Mouse (Mus musculus) thymus, postnatal 36 days (tissue): ENCODE results near the gene Siah3.
A peak's percentile ranks its signal among the peaks of the same experiment; 100 is the strongest.

Source experiments
- DNase-seq, 2 experiments: peaks; one replicate each; pipeline ENCODE4 v3.0.0; 2022; ENCODE audit warnings: mixed read lengths in 2 of 2

The Siah3 gene

GRCm38 (mm10) chr14:75525376-75526145 is 69.8 kb downstream of the Siah3 start:
- peak in 1 of 2 experiments; percentile 12 for DNase-seq

- peak in 1 of 2 experiments; percentile 7 for DNase-seq
Observed at GRCm38 (mm10) chr14:75527464-75528190, 71.8 kb downstream of the Siah3 start.

- DNase-seq: no peak
Observed at GRCm38 (mm10) chr14:75530815-75531353, 75.1 kb downstream of the Siah3 start.

GRCm38 (mm10) chr14:75539205-75539604 is 83.4 kb downstream of the Siah3 start:
- DNase-seq: no peak

- DNase-seq: no peak
Observed at GRCm38 (mm10) chr14:75540216-75540995, 84.6 kb downstream of the Siah3 start.

GRCm38 (mm10) chr14:75540996-75541350 is 85.2 kb downstream of the Siah3 start:
- DNase-seq: no peak

GRCm38 (mm10) chr14:75541731-75542130 is 85.9 kb downstream of the Siah3 start:
- DNase-seq: no peak

GRCm38 (mm10) chr14:75561577-75562331 is 106.0 kb downstream of the Siah3 start:
- DNase-seq: no peak

GRCm38 (mm10) chr14:75565534-75566140 is 109.9 kb downstream of the Siah3 start:
- no peak for DNase-seq

- no peak for DNase-seq
Observed at GRCm38 (mm10) chr14:75566303-75566702, 110.5 kb downstream of the Siah3 start.

- no peak for DNase-seq
Observed at GRCm38 (mm10) chr14:75579010-75579409, 123.2 kb downstream of the Siah3 start.
